In the genomic region with DNA sequence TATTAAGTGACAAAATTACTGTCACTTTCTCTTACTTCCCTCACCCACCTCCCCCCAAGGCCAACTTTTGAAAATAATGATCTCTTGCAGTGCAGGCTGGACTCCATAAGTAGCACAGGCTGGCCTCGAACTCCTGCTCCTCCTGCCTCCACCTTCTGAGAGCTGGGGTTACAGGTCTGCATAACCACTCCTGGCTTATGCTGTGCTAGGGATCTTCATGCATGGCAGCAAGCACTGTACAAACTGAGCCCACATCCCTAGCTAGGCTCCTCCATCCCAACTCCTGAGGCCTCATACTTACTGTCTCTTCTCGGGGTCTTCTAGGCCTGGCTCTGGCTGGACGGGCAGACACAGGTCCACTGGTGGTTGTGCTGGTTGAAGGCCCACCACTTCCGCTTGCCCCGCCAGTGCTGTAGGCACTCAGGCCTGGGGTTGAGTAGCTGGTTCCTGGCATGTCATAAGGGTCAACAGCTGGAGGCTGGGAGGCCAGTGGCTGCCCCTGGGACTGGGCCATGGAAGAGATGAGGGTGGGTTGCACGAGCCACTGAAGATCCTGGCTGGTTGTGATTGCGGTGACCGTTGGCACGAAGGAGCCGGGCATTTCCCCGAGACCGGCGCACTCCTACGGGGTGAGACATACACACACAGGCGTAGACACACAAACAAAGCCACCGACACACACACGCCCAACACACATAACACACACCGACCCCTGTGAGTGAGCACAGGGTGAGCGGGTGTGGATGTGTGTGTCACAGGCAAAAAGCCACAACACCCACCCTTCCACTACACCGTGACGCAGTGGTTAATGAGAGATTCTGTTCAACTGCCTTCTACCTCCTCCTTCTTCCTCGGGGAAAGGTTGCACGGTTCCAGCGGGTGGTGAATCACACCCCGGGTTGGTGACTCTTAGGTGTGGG, we compare ENCODE assay signal across 9 mouse cellular contexts. TPM values are rescaled to one million over a fixed set of nuclear protein-coding genes. Genes with fewer than 3 reads are reported as not detected.
DNase-seq lines count a peak whose midpoint lies in the region; ATAC-seq and TF ChIP-seq lines count a peak whose summit lies in the region.
"Had no signal": no experiment of that assay in that cellular context is flagged by ENCODE, and none has a peak within 500 bp of the region (broad histone marks: within the 10 kb centered on the region; RNA-seq: fewer than 3 reads in every experiment).

No protein-coding gene starts in this region.

- 0 out of 2 replicates have a peak overlapping the region, but pooled peaks have one; percentile 89 for H3K27ac ChIP-seq in heart, embryonic 10.5 days
- no peak overlapping the region for H3K27ac ChIP-seq in heart, adult 2 months
- H3K27ac ChIP-seq in midbrain, embryonic 10.5 days (replicated peaks): no peak overlapping the region
- H3K27ac ChIP-seq in midbrain, embryonic 16.5 days (ENCODE audit: low read length): no peak overlapping the region
- H3K27ac ChIP-seq in intestine, embryonic 15.5 days: no peak overlapping the region
- H3K27ac ChIP-seq in stomach, embryonic 16.5 days (ENCODE audit: low read length): no peak overlapping the region

- WGBS in heart, embryonic 10.5 days: 62% methylated on average over 25 of the region's 25 CpGs
- 74% methylated on average over 25 of the region's 25 CpGs for WGBS in heart, adult 2 months
- WGBS in midbrain, embryonic 10.5 days: 68% methylated on average over 25 of the region's 25 CpGs
- WGBS in midbrain, embryonic 16.5 days: 70% methylated on average over 25 of the region's 25 CpGs
- 67% methylated on average over 25 of the region's 25 CpGs for WGBS in intestine, embryonic 15.5 days
- 63% methylated on average over 25 of the region's 25 CpGs for WGBS in stomach, embryonic 16.5 days

- H3K27me3 ChIP-seq in heart, embryonic 10.5 days (ENCODE audit: insufficient read depth, poor library complexity, severe bottlenecking): peaks cover 56% of the 10 kb centered on the region
- H3K27me3 ChIP-seq in heart, adult 2 months (ENCODE audit: control insufficient read depth, insufficient read depth, low read length): no peaks in the 10 kb centered on the region
- peaks cover 74% of the 10 kb centered on the region for H3K27me3 ChIP-seq in midbrain, embryonic 10.5 days (ENCODE audit: low read depth, poor library complexity, severe bottlenecking)
- peaks cover 41% of the 10 kb centered on the region for H3K27me3 ChIP-seq in midbrain, embryonic 16.5 days (ENCODE audit: control insufficient read depth, insufficient read depth, low read depth, low read length)
- peaks cover 52% of the 10 kb centered on the region for H3K27me3 ChIP-seq in intestine, embryonic 15.5 days (replicated peaks)
- H3K27me3 ChIP-seq in stomach, embryonic 16.5 days (ENCODE audit: control insufficient read depth, insufficient read depth, low read length): peaks cover 43% of the 10 kb centered on the region

- no peak for TF ChIP-seq CTCF in heart, adult 2 months (IDR thresholded peaks at IDR 0.05)

- H3K9ac ChIP-seq in heart, adult 2 months (ENCODE audit: low read depth, low read length): no peak overlapping the region
- H3K9ac ChIP-seq in midbrain, embryonic 16.5 days (ENCODE audit: low read depth, low read length): no peak overlapping the region
- no peak overlapping the region for H3K9ac ChIP-seq in intestine, embryonic 15.5 days
- peak overlapping the region; percentile 43; the same call in 1 of the 2 replicates for H3K9ac ChIP-seq in stomach, embryonic 16.5 days (ENCODE audit: low read length)

- H3K4me1 ChIP-seq in heart, embryonic 10.5 days: peaks cover 43% of the 10 kb centered on the region
- 0 out of 2 replicates have a peak, but pooled peaks cover 1% of the 10 kb centered on the region for H3K4me1 ChIP-seq in heart, adult 2 months (ENCODE audit: control insufficient read depth, insufficient read depth, low read length)
- H3K4me1 ChIP-seq in midbrain, embryonic 10.5 days: peaks cover 56% of the 10 kb centered on the region
- H3K4me1 ChIP-seq in midbrain, embryonic 16.5 days (ENCODE audit: control insufficient read depth, insufficient read depth, low read length): peaks cover 39% of the 10 kb centered on the region
- peaks cover 30% of the 10 kb centered on the region for H3K4me1 ChIP-seq in intestine, embryonic 15.5 days (replicated peaks)
- peaks cover 17% of the 10 kb centered on the region for H3K4me1 ChIP-seq in stomach, embryonic 16.5 days (ENCODE audit: control insufficient read depth, insufficient read depth, low read length)

- H3K36me3 ChIP-seq in heart, embryonic 10.5 days: no peaks in the 10 kb centered on the region
- H3K36me3 ChIP-seq in heart, adult 2 months (ENCODE audit: control insufficient read depth, insufficient read depth, low read length): no peaks in the 10 kb centered on the region
- H3K36me3 ChIP-seq in midbrain, embryonic 10.5 days: no peaks in the 10 kb centered on the region
- no peaks in the 10 kb centered on the region for H3K36me3 ChIP-seq in midbrain, embryonic 16.5 days (ENCODE audit: control insufficient read depth, insufficient read depth, low read length)
- H3K36me3 ChIP-seq in intestine, embryonic 15.5 days: no peaks in the 10 kb centered on the region
- no peaks in the 10 kb centered on the region for H3K36me3 ChIP-seq in stomach, embryonic 16.5 days (ENCODE audit: control insufficient read depth, insufficient read depth, low read length)

- intact Hi-C loops in heart, adult 2 months (cut with DNase I): no loop called here

- no peak overlapping the region for H3K4me2 ChIP-seq in midbrain, embryonic 16.5 days (ENCODE audit: low read length)
- peak overlapping the region; percentile 96; the same call in 1 of the 2 replicates for H3K4me2 ChIP-seq in intestine, embryonic 15.5 days (replicated peaks)
- H3K4me2 ChIP-seq in stomach, embryonic 16.5 days (ENCODE audit: low read depth, low read length): peak overlapping the region; percentile 100; the same call in 1 of the 2 replicates

- DNase-seq in heart, embryonic 10.5 days (ENCODE audit: low spot score): no peak
- DNase-seq in heart, adult 2 months: no peak
- DNase-seq in midbrain, embryonic 10.5 days (ENCODE audit: low spot score): no peak
- DNase-seq in frontal cortex, postnatal 10 days (ENCODE audit: low spot score in 2 of 2): no peak

- TF ChIP-seq POLR2A in heart, adult 2 months (IDR thresholded peaks at IDR 0.05; ENCODE audit: insufficient read depth, low read depth, low read length): no peak

- H3K4me3 ChIP-seq in heart, embryonic 10.5 days: peak overlapping the region; percentile 86; the same call in 1 of the 2 replicates
- no peak overlapping the region for H3K4me3 ChIP-seq in heart, adult 2 months
- H3K4me3 ChIP-seq in midbrain, embryonic 10.5 days: peak overlapping the region; percentile 80
- no peak overlapping the region for H3K4me3 ChIP-seq in midbrain, embryonic 16.5 days (ENCODE audit: low read depth, low read length)
- no peak overlapping the region for H3K4me3 ChIP-seq in intestine, embryonic 15.5 days (replicated peaks)
- no peak overlapping the region for H3K4me3 ChIP-seq in stomach, embryonic 16.5 days (replicated peaks; ENCODE audit: low read length)

- ATAC-seq in midbrain, embryonic 16.5 days: no peak
- ATAC-seq in intestine, embryonic 15.5 days: no peak
- ATAC-seq in stomach, embryonic 16.5 days (ENCODE audit: insufficient read depth, low FRiP score): no peak
- ATAC-seq in monocyte, adult 5-6 weeks (replicated peaks; ENCODE audit: insufficient number of reproducible peaks, low FRiP score, low TSS enrichment, poor library complexity, severe bottlenecking): no peak

- no peaks in the 10 kb centered on the region for H3K9me3 ChIP-seq in heart, embryonic 10.5 days
- no peaks in the 10 kb centered on the region for H3K9me3 ChIP-seq in midbrain, embryonic 10.5 days (replicated peaks)
- no peaks in the 10 kb centered on the region for H3K9me3 ChIP-seq in midbrain, embryonic 16.5 days (replicated peaks; ENCODE audit: control insufficient read depth, low read length, poor library complexity, severe bottlenecking)
- no peaks in the 10 kb centered on the region for H3K9me3 ChIP-seq in intestine, embryonic 15.5 days
- no peaks in the 10 kb centered on the region for H3K9me3 ChIP-seq in stomach, embryonic 16.5 days (replicated peaks; ENCODE audit: control insufficient read depth, low read length)

- H3K79me2 ChIP-seq in heart, adult 2 months (replicated peaks; ENCODE audit: control insufficient read depth, insufficient read depth, low read length): no peaks in the 10 kb centered on the region

- no peak for TF ChIP-seq EP300 in heart, adult 2 months (IDR thresholded peaks at IDR 0.05; ENCODE audit: insufficient read depth, low read depth, low read length)

RNA-seq across cellular contexts. Expression of a gene that starts 2.8 kb away (rescaled TPM):
- 0.24 and 0.27 TPM in 2 replicates for polyA plus RNA-seq in heart, embryonic 10.5 days (2016; fragmentation: Nextera tagmentation; extraction: Ambion mirVana)
- 1 to 10 TPM in 1 of 2 experiments, under 1 TPM in 1; 0.89 to 1.1 TPM for total RNA-seq in heart, adult 2 months (2021)
- polyA plus RNA-seq in heart, adult 2 months (2012; rRNA removed): 0.94 and 1.1 TPM in 2 replicates
- polyA plus RNA-seq in midbrain, embryonic 10.5 days (2016; fragmentation: Nextera tagmentation; extraction: Ambion mirVana): 0.02 TPM in 1 of 2 replicates, not detected in the other
- 0.06 TPM in 2 replicates for polyA plus RNA-seq in midbrain, embryonic 16.5 days (2015; fragmentation: Nextera tagmentation; extraction: Ambion mirVana)
- polyA plus RNA-seq in intestine, embryonic 15.5 days (2015; fragmentation: Nextera tagmentation; extraction: Ambion mirVana): 0.09 and 0.14 TPM in 2 replicates
- polyA plus RNA-seq in stomach, embryonic 16.5 days (2015; fragmentation: Nextera tagmentation; extraction: Ambion mirVana): 0.25 and 0.27 TPM in 2 replicates
- 30.9 to 43.8 TPM (median 36.9 TPM) in 3 replicates for total RNA-seq in monocyte, adult 5-6 weeks (2017)

RNA-seq across cellular contexts. Expression of a gene that starts 24.7 kb away (rescaled TPM):
- polyA plus RNA-seq in heart, embryonic 10.5 days (2016; fragmentation: Nextera tagmentation; extraction: Ambion mirVana): 22.4 and 26.0 TPM in 2 replicates
- total RNA-seq in heart, adult 2 months (2021): 100 to 1,000 TPM; 114 to 136 TPM
- polyA plus RNA-seq in heart, adult 2 months (2012; rRNA removed): 273 and 340 TPM in 2 replicates
- polyA plus RNA-seq in midbrain, embryonic 10.5 days (2016; fragmentation: Nextera tagmentation; extraction: Ambion mirVana): 41.9 and 48.6 TPM in 2 replicates
- 111 and 114 TPM in 2 replicates for polyA plus RNA-seq in midbrain, embryonic 16.5 days (2015; fragmentation: Nextera tagmentation; extraction: Ambion mirVana)
- 11.3 and 12.5 TPM in 2 replicates for polyA plus RNA-seq in intestine, embryonic 15.5 days (2015; fragmentation: Nextera tagmentation; extraction: Ambion mirVana)
- 14.8 and 21.7 TPM in 2 replicates for polyA plus RNA-seq in stomach, embryonic 16.5 days (2015; fragmentation: Nextera tagmentation; extraction: Ambion mirVana)
- total RNA-seq in monocyte, adult 5-6 weeks (2017): not detected in 3 replicates

RNA-seq across cellular contexts. Expression of a gene that starts 27.2 kb away (rescaled TPM):
- 0.13 TPM in 1 of 2 replicates, not detected in the other for polyA plus RNA-seq in heart, embryonic 10.5 days (2016; fragmentation: Nextera tagmentation; extraction: Ambion mirVana)
- total RNA-seq in heart, adult 2 months (2021): under 1 TPM in 1 of 2 experiments, not detected in 1; 0.21 TPM
- 0.09 and 0.33 TPM in 2 replicates for polyA plus RNA-seq in heart, adult 2 months (2012; rRNA removed)
- polyA plus RNA-seq in midbrain, embryonic 10.5 days (2016; fragmentation: Nextera tagmentation; extraction: Ambion mirVana): 0.36 and 0.39 TPM in 2 replicates
- 1.5 and 1.6 TPM in 2 replicates for polyA plus RNA-seq in midbrain, embryonic 16.5 days (2015; fragmentation: Nextera tagmentation; extraction: Ambion mirVana)
- polyA plus RNA-seq in intestine, embryonic 15.5 days (2015; fragmentation: Nextera tagmentation; extraction: Ambion mirVana): 0.14 and 0.34 TPM in 2 replicates
- 0.17 TPM in 1 of 2 replicates, not detected in the other for polyA plus RNA-seq in stomach, embryonic 16.5 days (2015; fragmentation: Nextera tagmentation; extraction: Ambion mirVana)
- 1.9 TPM in 1 of 3 replicates, not detected in the others for total RNA-seq in monocyte, adult 5-6 weeks (2017)
- polyA plus RNA-seq: macrophage had no signal

RNA-seq across cellular contexts. Expression of a gene that starts 35.5 kb away (rescaled TPM):
- polyA plus RNA-seq in heart, embryonic 10.5 days (2016; fragmentation: Nextera tagmentation; extraction: Ambion mirVana): 99.0 and 112 TPM in 2 replicates
- total RNA-seq in heart, adult 2 months (2021): 10 to 100 TPM; 25.1 to 30.8 TPM
- polyA plus RNA-seq in heart, adult 2 months (2012; rRNA removed): 43.3 and 51.5 TPM in 2 replicates
- polyA plus RNA-seq in midbrain, embryonic 10.5 days (2016; fragmentation: Nextera tagmentation; extraction: Ambion mirVana): 49.3 and 52.7 TPM in 2 replicates
- polyA plus RNA-seq in midbrain, embryonic 16.5 days (2015; fragmentation: Nextera tagmentation; extraction: Ambion mirVana): 35.5 and 40.9 TPM in 2 replicates
- polyA plus RNA-seq in intestine, embryonic 15.5 days (2015; fragmentation: Nextera tagmentation; extraction: Ambion mirVana): 109 and 114 TPM in 2 replicates
- 77.8 and 85.6 TPM in 2 replicates for polyA plus RNA-seq in stomach, embryonic 16.5 days (2015; fragmentation: Nextera tagmentation; extraction: Ambion mirVana)
- total RNA-seq in monocyte, adult 5-6 weeks (2017): 230 to 263 TPM (median 254 TPM) in 3 replicates

RNA-seq across cellular contexts. Expression of a gene that starts 37.5 kb away (rescaled TPM):
- polyA plus RNA-seq in heart, embryonic 10.5 days (2016; fragmentation: Nextera tagmentation; extraction: Ambion mirVana): 74.0 and 84.2 TPM in 2 replicates
- total RNA-seq in heart, adult 2 months (2021): 10 to 100 TPM; 46.8 to 48.6 TPM
- polyA plus RNA-seq in heart, adult 2 months (2012; rRNA removed): 47.1 and 49.1 TPM in 2 replicates
- polyA plus RNA-seq in midbrain, embryonic 10.5 days (2016; fragmentation: Nextera tagmentation; extraction: Ambion mirVana): 117 and 118 TPM in 2 replicates
- polyA plus RNA-seq in midbrain, embryonic 16.5 days (2015; fragmentation: Nextera tagmentation; extraction: Ambion mirVana): 80.1 and 82.4 TPM in 2 replicates
- polyA plus RNA-seq in intestine, embryonic 15.5 days (2015; fragmentation: Nextera tagmentation; extraction: Ambion mirVana): 51.6 and 52.0 TPM in 2 replicates
- polyA plus RNA-seq in stomach, embryonic 16.5 days (2015; fragmentation: Nextera tagmentation; extraction: Ambion mirVana): 61.4 and 66.5 TPM in 2 replicates
- 15.0 to 19.8 TPM (median 18.0 TPM) in 3 replicates for total RNA-seq in monocyte, adult 5-6 weeks (2017)

Comparison
In these comparisons a context has a peak if more than half of its experiments do, and no peak if none do; other contexts are left out.
1. H3K4me3 ChIP-seq: peak in heart, embryonic 10.5 days (single experiment) and midbrain, embryonic 10.5 days (single experiment); none in heart, adult 2 months (single experiment), midbrain, embryonic 16.5 days (single experiment), intestine, embryonic 15.5 days (single experiment) and stomach, embryonic 16.5 days (single experiment).